Mouse (Mus musculus): Measurements from ENCODE around the gene Crk. TPM values are rescaled to one million over a fixed set of nuclear protein-coding genes. Genes with fewer than 3 reads are reported as not detected.

Crk gene
- polyA plus RNA-seq, 1 experiment: 39.7 TPM

GRCm38 (mm10) chr11:75652942-75653684 is 25.9 kb upstream of the Crk start:
- WGBS: 26% methylated on average over 14 of the region's 14 CpGs
- 0 out of 2 replicates have a peak, but pooled peaks have one; percentile 5 for TF ChIP-seq CTCF (IDR thresholded peaks at IDR 0.05; ENCODE audit: control insufficient read depth, insufficient read depth, low read length)
- no peak for TF ChIP-seq POLR2A (IDR thresholded peaks at IDR 0.05; ENCODE audit: borderline replicate concordance, control insufficient read depth, low read depth, low read length)
- peak overlapping the region; percentile 99 for H3K27ac ChIP-seq (ENCODE audit: control insufficient read depth, insufficient read depth, low read depth, low read length, poor library complexity)
- H3K4me3 ChIP-seq (replicated peaks; ENCODE audit: control insufficient read depth, low read depth, low read length): peak overlapping the region; percentile 48
- peaks cover 13% of the 10 kb centered on the region for H3K4me1 ChIP-seq (ENCODE audit: control insufficient read depth, insufficient read depth, low read length)

- Histone ChIP-seq H3K4me1 (ENCODE audit: control insufficient read depth, insufficient read depth, low read length) (peaks cover 14% of the 10 kb centered on the region), H3K4me3 (replicated peaks; ENCODE audit: control insufficient read depth, low read depth, low read length) (peak overlapping the region; percentile 48), H3K27ac (ENCODE audit: control insufficient read depth, insufficient read depth, low read depth, low read length, poor library complexity) (peak overlapping the region; percentile 99)
- TF ChIP-seq POLR2A (IDR thresholded peaks at IDR 0.05; ENCODE audit: borderline replicate concordance, control insufficient read depth, low read depth, low read length): peak; percentile 70; the same call in 1 of the 2 replicates
- TF ChIP-seq CTCF (IDR thresholded peaks at IDR 0.05; ENCODE audit: control insufficient read depth, insufficient read depth, low read length): no peak
- whole genome bisulfite sequencing: 1% methylated on average over 45 of the region's 45 CpGs
Measured at GRCm38 (mm10) chr11:75653781-75654470, 25.1 kb upstream of the Crk start.

GRCm38 (mm10) chr11:75654471-75655390 is 24.3 kb upstream of the Crk start:
- peak overlapping the region; percentile 47 for H3K4me3 ChIP-seq (replicated peaks; ENCODE audit: control insufficient read depth, low read depth, low read length)

GRCm38 (mm10) chr11:75655621-75656545 is 23.2 kb upstream of the Crk start:
- Histone ChIP-seq H3K4me1 (ENCODE audit: control insufficient read depth, insufficient read depth, low read length) (peaks cover 7% of the 10 kb centered on the region; the same call in 1 of the 2 replicates), H3K27ac (ENCODE audit: control insufficient read depth, insufficient read depth, low read depth, low read length, poor library complexity) (peak overlapping the region; percentile 99), H3K4me3 (replicated peaks; ENCODE audit: control insufficient read depth, low read depth, low read length) (peak overlapping the region; percentile 90)
- TF ChIP-seq POLR2A (IDR thresholded peaks at IDR 0.05; ENCODE audit: borderline replicate concordance, control insufficient read depth, low read depth, low read length): peak; percentile 59; the same call in 1 of the 2 replicates
- no peak for TF ChIP-seq CTCF (IDR thresholded peaks at IDR 0.05; ENCODE audit: control insufficient read depth, insufficient read depth, low read length)
- under 1% methylated on average over 78 of the region's 78 CpGs for WGBS

More at GRCm38 (mm10) chr11:75654471-75655390, 24.3 kb upstream of the Crk start:
- WGBS: 29% methylated on average over 25 of the region's 25 CpGs
- peak overlapping the region; percentile 99 for H3K27ac ChIP-seq (ENCODE audit: control insufficient read depth, insufficient read depth, low read depth, low read length, poor library complexity)
- no peak; the same call in 1 of the 2 replicates for TF ChIP-seq POLR2A (IDR thresholded peaks at IDR 0.05; ENCODE audit: borderline replicate concordance, control insufficient read depth, low read depth, low read length)
- no peak for TF ChIP-seq CTCF (IDR thresholded peaks at IDR 0.05; ENCODE audit: control insufficient read depth, insufficient read depth, low read length)
- H3K4me1 ChIP-seq (ENCODE audit: control insufficient read depth, insufficient read depth, low read length): peaks cover 12% of the 10 kb centered on the region; the same call in 1 of the 2 replicates

- peak overlapping the region; percentile 90 for H3K4me3 ChIP-seq (replicated peaks; ENCODE audit: control insufficient read depth, low read depth, low read length)
- peaks cover 7% of the 10 kb centered on the region; the same call in 1 of the 2 replicates for H3K4me1 ChIP-seq (ENCODE audit: control insufficient read depth, insufficient read depth, low read length)
- no peak for TF ChIP-seq POLR2A (IDR thresholded peaks at IDR 0.05; ENCODE audit: borderline replicate concordance, control insufficient read depth, low read depth, low read length)
- no peak for TF ChIP-seq CTCF (IDR thresholded peaks at IDR 0.05; ENCODE audit: control insufficient read depth, insufficient read depth, low read length)
- 56% methylated on average over 20 of the region's 20 CpGs for WGBS
- peak overlapping the region; percentile 99 for H3K27ac ChIP-seq (ENCODE audit: control insufficient read depth, insufficient read depth, low read depth, low read length, poor library complexity)
Measured at GRCm38 (mm10) chr11:75656621-75657590, 22.2 kb upstream of the Crk start.

- TF ChIP-seq POLR2A (IDR thresholded peaks at IDR 0.05; ENCODE audit: borderline replicate concordance, control insufficient read depth, low read depth, low read length) (no peak), CTCF (IDR thresholded peaks at IDR 0.05; ENCODE audit: control insufficient read depth, insufficient read depth, low read length) (no peak)
- peaks cover 6% of the 10 kb centered on the region; the same call in 1 of the 2 replicates for H3K4me1 ChIP-seq (ENCODE audit: control insufficient read depth, insufficient read depth, low read length)
- H3K4me3 ChIP-seq (replicated peaks; ENCODE audit: control insufficient read depth, low read depth, low read length): no peak overlapping the region
- H3K27ac ChIP-seq (ENCODE audit: control insufficient read depth, insufficient read depth, low read depth, low read length, poor library complexity): no peak overlapping the region
Measured at GRCm38 (mm10) chr11:75657841-75658240, 21.2 kb upstream of the Crk start.

Data from bone marrow, adult 2 months (tissue).